Mouse (Mus musculus) E14TG2a.4 (cell line): Measurements from ENCODE around the gene Espl1.

Experiments used
- H3K27me3 ChIP-seq: 2 replicates; pipeline ENCODE4 v1.6.1; 2014; ENCODE audit warnings: low read length, control low read depth; ENCODE audit not compliant: insufficient read depth
- H3K36me3 ChIP-seq: 2 replicates; pipeline ENCODE4 v1.6.1; 2014; ENCODE audit warnings: low read length, control low read depth; ENCODE audit not compliant: insufficient read depth
- H3K4me1 ChIP-seq: replicated peaks from 2 replicates; pipeline ENCODE4 v1.6.1; 2014; ENCODE audit warnings: low read depth, low read length, control low read depth
- H3K4me3 ChIP-seq: replicated peaks from 2 replicates; pipeline ENCODE4 v1.5.1; 2014; ENCODE audit warnings: mild to moderate bottlenecking, low read length
- H3K9me3 ChIP-seq: 2 replicates; pipeline ENCODE4 v1.6.1; 2014; ENCODE audit warnings: low read length, control low read depth
- CTCF ChIP-seq: conservative IDR thresholded peaks from 2 replicates; pipeline ENCODE4 v1.5.1; 2014; ENCODE audit warnings: low read length
- NANOG ChIP-seq: IDR thresholded peaks from 2 replicates; pipeline ENCODE4 v1.6.1; 2014; ENCODE audit warnings: borderline replicate concordance, low read length, mixed read lengths
- POU5F1 ChIP-seq: IDR thresholded peaks from 2 replicates; pipeline ENCODE4 v1.6.1; 2014; ENCODE audit warnings: low read length, borderline replicate concordance

Gene Espl1

DNA sequence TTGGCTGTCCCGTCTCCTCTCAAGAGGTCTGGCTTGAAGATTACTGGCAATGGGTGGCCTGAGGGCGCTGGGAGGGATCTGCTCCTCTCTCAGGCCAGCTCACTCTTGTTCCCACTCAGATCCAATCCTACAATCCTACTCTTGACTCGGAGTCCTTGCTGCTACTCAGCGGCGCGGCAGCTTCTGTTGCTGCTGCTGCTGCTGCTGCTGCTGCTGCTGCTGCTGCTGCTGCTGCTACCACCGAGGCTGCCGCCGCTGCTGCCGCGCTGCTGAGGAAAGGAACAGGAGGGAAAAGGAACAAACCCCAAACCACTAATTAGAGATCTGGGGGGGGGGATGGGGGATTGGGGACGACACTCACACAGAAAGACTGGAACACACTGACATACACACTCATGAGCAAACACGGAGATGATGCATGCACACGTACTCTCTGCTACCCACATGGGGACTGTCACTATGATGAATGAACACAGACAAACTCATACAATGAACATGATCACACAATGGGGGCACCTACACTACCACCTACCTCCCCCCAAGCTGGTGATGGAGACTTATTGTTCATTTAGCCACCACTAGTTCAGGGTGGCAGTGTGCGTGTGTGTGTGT, 70.8 kb downstream of the Espl1 start, which contains the start of gene Sp7:
Sp7 (minus strand) TSS at position 450 of the 612 bp plus-strand sequence.
- Histone ChIP-seq H3K36me3 (no peaks in the 10 kb centered on the region), H3K27me3 (peaks cover 93% of the 10 kb centered on the region), H3K4me1 (peaks cover 46% of the 10 kb centered on the region), H3K9me3 (no peaks in the 10 kb centered on the region), H3K4me3 (peak within 1 kb of the TSS; percentile 26; the same call in 1 of the 2 replicates)
- TF ChIP-seq NANOG (no peak), CTCF (no peak), POU5F1 (no peak)

DNA sequence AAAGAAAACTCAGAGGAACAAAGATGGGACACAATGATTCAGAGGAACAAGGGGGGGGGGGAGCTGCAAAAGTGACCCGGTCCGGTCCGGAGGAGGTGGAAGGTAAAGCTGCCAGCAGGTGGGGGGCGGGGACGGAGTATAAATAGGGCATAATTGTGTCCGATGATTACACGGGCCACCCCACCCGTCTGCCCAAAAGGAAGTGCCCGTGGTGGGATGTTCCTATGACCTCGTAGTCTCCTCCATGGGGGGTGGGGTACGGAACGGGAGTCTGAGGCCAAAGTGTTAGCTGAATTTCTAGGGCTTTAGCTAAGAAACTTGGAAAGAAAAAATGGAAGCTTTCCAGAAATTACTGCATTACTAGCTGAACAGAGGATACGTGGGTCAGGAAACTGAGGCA, 73.9 kb downstream of the Espl1 start:
- no peaks in the 10 kb centered on the region for H3K9me3 ChIP-seq
- TF ChIP-seq CTCF, result no peak
- TF ChIP-seq NANOG, result no peak
- TF ChIP-seq POU5F1, result no peak

DNA sequence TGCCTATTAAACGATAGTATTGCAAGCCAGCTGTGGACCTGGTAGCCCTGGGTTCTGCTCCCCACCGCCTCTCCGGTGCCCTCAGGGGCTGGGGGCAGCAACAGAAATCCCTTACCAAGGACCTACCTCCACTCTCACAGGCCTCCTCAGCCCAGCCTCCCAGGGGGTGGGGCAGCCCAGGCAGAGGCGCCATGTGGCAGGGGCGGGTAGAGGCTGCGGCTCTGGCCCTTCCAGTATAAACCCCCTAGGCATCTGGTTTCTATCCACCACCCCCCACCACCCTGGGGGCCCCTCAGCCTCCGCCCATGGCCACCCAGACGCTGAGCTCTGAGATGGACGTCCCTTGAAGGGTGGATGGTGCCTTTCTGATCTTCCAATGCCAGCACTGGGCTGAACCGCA, 74.7 kb downstream of the Espl1 start:
- peak overlapping the region; percentile 68 for H3K4me3 ChIP-seq
- no peaks in the 10 kb centered on the region for H3K36me3 ChIP-seq
- H3K27me3 ChIP-seq, result peaks cover 88% of the 10 kb centered on the region
- no peaks in the 10 kb centered on the region for H3K9me3 ChIP-seq
- peaks cover 43% of the 10 kb centered on the region for H3K4me1 ChIP-seq
- no peak for TF ChIP-seq CTCF
- no peak for TF ChIP-seq POU5F1
- TF ChIP-seq NANOG, result no peak

More for the DNA sequence above, 73.9 kb downstream of the Espl1 start:
- Histone ChIP-seq H3K27me3 (peaks cover 88% of the 10 kb centered on the region), H3K4me3 (peak overlapping the region; percentile 68), H3K4me1 (peaks cover 44% of the 10 kb centered on the region), H3K36me3 (no peaks in the 10 kb centered on the region)
